Mouse (Mus musculus) CD4-positive, CD25-positive, alpha-beta regulatory T cell, adult 4 months (primary cell): ENCODE results near the gene Inf2. TPM values are rescaled to one million over a fixed set of nuclear protein-coding genes. Genes with fewer than 3 reads are reported as not detected.

Experiments
- ATAC-seq: one replicate; pipeline ENCODE4 v1.8.0; 2017
- polyA plus RNA-seq, 2 experiments: library from polyadenylated mRNA; unstranded; fragments of 100-300 nt; shearing (Covaris generic); gene quantifications; one replicate each; pipeline ENCODE4 v1.2.1; 2017

Inf2 gene
- polyA plus RNA-seq, 2 experiments from 2014 or later, result 9.1 to 12.2 TPM

GRCm38 (mm10) chr12:112663303-112663702 is 74.7 kb downstream of the Inf2 start:
- no peak for ATAC-seq

- no peak for ATAC-seq
Observed at GRCm38 (mm10) chr12:112663716-112664115, 75.1 kb downstream of the Inf2 start.

DNA sequence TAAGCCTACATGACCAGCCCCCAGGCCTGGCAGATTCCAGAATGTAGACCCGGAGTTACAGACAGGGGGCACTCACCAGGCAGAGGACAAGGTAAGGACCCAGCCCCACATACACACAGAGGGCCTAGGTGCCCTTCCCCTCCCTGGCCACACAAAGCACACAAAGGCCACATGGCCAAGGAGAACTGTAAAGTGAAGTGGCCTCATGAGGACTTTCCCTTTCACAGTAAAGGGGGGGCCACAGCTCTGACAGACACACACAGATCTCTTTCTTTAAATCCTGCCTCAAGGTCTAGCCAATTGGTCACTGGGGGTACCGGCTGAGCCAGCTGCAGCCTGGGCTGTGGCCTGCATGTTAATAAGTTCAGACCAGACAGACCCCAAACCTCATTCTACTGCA is 75.5 kb downstream of the Inf2 start:
- ATAC-seq, result no peak

DNA sequence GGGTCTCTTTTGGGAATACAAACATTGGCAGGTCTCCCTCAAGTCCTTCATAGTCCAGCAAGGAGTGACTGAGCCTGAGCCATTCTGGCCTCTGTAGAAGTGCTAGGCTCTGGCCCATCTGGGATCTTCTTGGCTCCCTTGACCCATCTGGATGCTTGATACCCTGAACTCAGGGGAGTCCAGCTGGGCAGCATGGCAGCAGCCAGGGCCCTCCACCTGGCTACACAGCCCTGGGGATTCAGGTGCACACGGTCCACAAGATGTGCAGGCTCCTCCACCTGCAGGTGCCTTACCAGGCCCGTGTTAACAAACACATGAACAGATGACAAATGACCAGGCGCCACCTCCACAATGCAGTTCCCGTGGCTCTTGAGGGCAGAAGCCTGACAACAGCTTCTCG is 76.1 kb downstream of the Inf2 start:
- ATAC-seq, result no peak

Other genes with a start within 250 kb of the Inf2 start
- gene A530016L24Rik, start 99.3 kb upstream of the Inf2 start, polyA plus RNA-seq, result not detected
- gene Tmem179, start 72.0 kb upstream of the Inf2 start, polyA plus RNA-seq, result not detected
- 1 to 10 TPM; 2.0 to 2.3 TPM for gene Adssl1, start 31.3 kb downstream of the Inf2 start, polyA plus RNA-seq
- gene Siva1, start 55.9 kb downstream of the Inf2 start, polyA plus RNA-seq, result 10 to 100 TPM; 30.9 to 37.1 TPM
- gene Akt1, start 86.1 kb downstream of the Inf2 start, polyA plus RNA-seq, result 10 to 100 TPM; 14.6 to 18.4 TPM
- 1 to 10 TPM; 2.8 to 2.9 TPM for gene Zbtb42, start 90.0 kb downstream of the Inf2 start, polyA plus RNA-seq
- gene Cep170b, start 131.7 kb downstream of the Inf2 start, polyA plus RNA-seq, result 1 to 10 TPM; 2.4 to 4.9 TPM
- gene Pld4, start 171.9 kb downstream of the Inf2 start, polyA plus RNA-seq, result 1 to 10 TPM; 1.7 to 7.2 TPM
- not detected for gene Ahnak2, start 213.9 kb downstream of the Inf2 start, polyA plus RNA-seq
- under 1 TPM in 1 of 2 experiments, not detected in 1; 0.22 TPM for gene Clba1, start 220.2 kb downstream of the Inf2 start, polyA plus RNA-seq
- gene Cdca4, start 240.6 kb downstream of the Inf2 start, polyA plus RNA-seq, result 10 to 100 TPM; 70.5 to 85.8 TPM